Mouse (Mus musculus) adrenal gland, postnatal 25 days (tissue): ENCODE results near the gene Khdc1c. TPM values are rescaled to one million over a fixed set of nuclear protein-coding genes. Genes with fewer than 3 reads are reported as not detected.

Experiments
- total RNA-seq: library from RNA; stranded (reverse); gene quantifications from 2 replicates; pipeline ENCODE4 v1.2.3, GENCODE M21; 2021

Khdc1c gene
- total RNA-seq, 1 experiment from 2014 or later, result not detected

Other genes starting within 250 kb of the Khdc1c start
- 3.5 and 6.7 TPM in 2 replicates for gene Tmem14a, start 149.8 kb upstream of the Khdc1c start, total RNA-seq
- 73.9 and 76.6 TPM in 2 replicates for gene Gsta3, start 127.7 kb upstream of the Khdc1c start, total RNA-seq
- gene Khdc1a, start 18.7 kb upstream of the Khdc1c start, total RNA-seq, result not detected in 2 replicates
- not detected in 2 replicates for gene Khdc1b, start 15.2 kb downstream of the Khdc1c start, total RNA-seq